Mouse (Mus musculus) thymus, adult 2 months (tissue): ENCODE data around the gene Shc3.

Source experiments
- CTCF ChIP-seq: fragments of 200-500 bp; IDR thresholded peaks from 2 replicates; pipeline ENCODE4 v1.5.1; 2012; ENCODE audit warnings: mild to moderate bottlenecking, control low read depth, low read length, moderate library complexity, borderline replicate concordance; ENCODE audit not compliant: control insufficient read depth, poor library complexity, insufficient read depth; ENCODE audit errors: extremely low read depth
- POLR2A ChIP-seq: fragments of 200-500 bp; IDR thresholded peaks from 2 replicates; pipeline ENCODE4 v1.6.1; 2012; ENCODE audit warnings: mild to moderate bottlenecking, low read length, control low read depth, moderate library complexity; ENCODE audit not compliant: control insufficient read depth, poor library complexity, insufficient read depth; ENCODE audit errors: extremely low read depth

DNA sequence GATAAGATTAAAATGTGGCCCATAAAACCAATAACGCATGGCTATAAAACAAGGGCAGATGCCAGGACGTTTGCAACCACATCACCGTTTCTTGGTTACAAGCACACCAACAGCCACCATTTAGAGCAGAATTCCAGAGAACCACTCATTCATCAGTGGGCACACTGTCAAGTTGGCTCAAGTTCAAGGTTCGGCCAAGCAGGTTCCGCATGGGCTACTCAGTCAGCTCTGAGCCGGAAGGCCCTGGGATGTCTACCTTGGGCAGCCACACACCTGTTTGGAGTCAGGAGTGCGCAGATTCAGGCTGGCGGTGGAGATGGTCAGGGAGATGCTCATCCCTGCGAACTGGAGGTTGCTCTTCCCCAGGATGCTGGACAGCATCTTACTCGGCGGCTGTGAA lies 89.4 kb downstream of the Shc3 start:
- no peak for TF ChIP-seq CTCF
- TF ChIP-seq POLR2A, result no peak
